Mouse (Mus musculus) embryonic facial prominence, embryonic 11.5 days (tissue): Measurements from ENCODE around the gene Ctrc. TPM values are rescaled to one million over a fixed set of nuclear protein-coding genes. Genes with fewer than 3 reads are reported as not detected.

ENCODE experiments used
- ATAC-seq: fragments of 200-750 bp; cut with Nextera tagmentation; replicated peaks from 2 replicates; pipeline ENCODE4 v1.8.0; 2017; ENCODE audit warnings: low read depth; ENCODE audit not compliant: insufficient number of reproducible peaks, low FRiP score, low TSS enrichment
- DNase-seq: peaks from one replicate; pipeline ENCODE4 v3.0.0-alpha.2; 2015; ENCODE audit warnings: low spot score
- H3K27ac ChIP-seq: fragments of 300-500 bp; sonication (generic); replicated peaks from 2 replicates; pipeline ENCODE4 v1.5.1; 2014; ENCODE audit warnings: mild to moderate bottlenecking, low read depth, low read length, control low read depth
- H3K27me3 ChIP-seq: fragments of 300-500 bp; sonication (generic); 2 replicates; pipeline ENCODE4 v1.6.1; 2014; ENCODE audit warnings: mild to moderate bottlenecking, low read length, moderate library complexity, mixed read lengths; ENCODE audit not compliant: control insufficient read depth, insufficient read depth
- H3K36me3 ChIP-seq: fragments of 300-500 bp; sonication (generic); replicated peaks from 2 replicates; pipeline ENCODE4 v1.6.1; 2014; ENCODE audit warnings: low read depth, mild to moderate bottlenecking, low read length, moderate library complexity, mixed read lengths; ENCODE audit not compliant: control insufficient read depth, insufficient read depth
- H3K4me1 ChIP-seq: fragments of 300-500 bp; sonication (generic); 2 replicates; pipeline ENCODE4 v1.6.1; 2014; ENCODE audit warnings: low read length, mixed read lengths; ENCODE audit not compliant: control insufficient read depth, insufficient read depth
- H3K4me2 ChIP-seq: fragments of 300-500 bp; sonication (generic); 2 replicates; pipeline ENCODE4 v1.6.1; 2014; ENCODE audit warnings: low read depth, mild to moderate bottlenecking, control low read depth, low read length, moderate library complexity
- H3K4me3 ChIP-seq: fragments of 300-500 bp; sonication (generic); 2 replicates; pipeline ENCODE4 v1.5.1; 2014; ENCODE audit warnings: low read depth, low read length, control low read depth
- H3K9ac ChIP-seq: fragments of 300-500 bp; sonication (generic); replicated peaks from 2 replicates; pipeline ENCODE4 v1.6.1; 2014; ENCODE audit warnings: mild to moderate bottlenecking, control low read depth, low read length
- H3K9me3 ChIP-seq: fragments of 300-500 bp; sonication (generic); replicated peaks from 2 replicates; pipeline ENCODE4 v1.6.1; 2016; ENCODE audit warnings: mild to moderate bottlenecking, low read length, inconsistent platforms, mixed read lengths; ENCODE audit not compliant: control insufficient read depth
- WGBS: fragments of 180-500 bp; shearing (Covaris S2); extraction: QIAGEN DNeasy Blood & Tissue Kit; methylation state at CpG from one replicate; pipeline ENCODE4 v1.1.7; 2014; 5-methylcytosine and 5-hydroxymethylcytosine counted together
- polyA plus RNA-seq: library from polyadenylated mRNA; unstranded; fragments of >200 nt; fragmentation: Nextera tagmentation; extraction: Ambion mirVana; gene quantifications from 2 replicates; pipeline ENCODE4 v1.2.1, GENCODE M21; 2014

The Ctrc gene
- polyA plus RNA-seq, 1 experiment from 2014 or later = not detected

DNA sequence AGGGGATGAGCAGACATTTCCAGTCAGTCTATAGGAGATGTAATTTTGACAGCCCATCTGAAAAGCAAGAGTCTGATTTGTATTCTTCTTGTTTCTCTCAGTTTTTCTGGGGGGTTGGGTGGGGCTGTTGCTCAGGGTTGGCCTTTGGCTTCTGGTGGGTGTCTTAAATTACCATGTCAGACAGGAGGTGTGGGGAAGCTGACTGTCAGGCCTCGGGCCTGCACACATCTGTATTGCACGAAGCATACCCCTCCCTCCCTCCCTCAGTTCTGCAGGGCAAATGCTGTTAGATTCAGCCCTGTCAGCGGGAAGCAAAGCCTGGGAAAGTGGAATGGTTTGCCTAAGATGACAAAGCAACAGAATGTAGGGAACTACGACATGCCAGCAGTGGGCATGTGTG is 49.2 kb downstream of the Ctrc start:
- ATAC-seq (no peak), DNase-seq (no peak)
- WGBS = 88% methylated on average over 4 of the region's 4 CpGs
- no peaks in the 10 kb centered on the region for H3K4me1 ChIP-seq
- no peak overlapping the region for H3K27ac ChIP-seq
- no peaks in the 10 kb centered on the region for H3K36me3 ChIP-seq
- H3K4me3 ChIP-seq = no peak overlapping the region
- H3K9me3 ChIP-seq = no peaks in the 10 kb centered on the region
- no peaks in the 10 kb centered on the region for H3K27me3 ChIP-seq
- H3K9ac ChIP-seq = no peak overlapping the region
- H3K4me2 ChIP-seq = no peak overlapping the region

DNA sequence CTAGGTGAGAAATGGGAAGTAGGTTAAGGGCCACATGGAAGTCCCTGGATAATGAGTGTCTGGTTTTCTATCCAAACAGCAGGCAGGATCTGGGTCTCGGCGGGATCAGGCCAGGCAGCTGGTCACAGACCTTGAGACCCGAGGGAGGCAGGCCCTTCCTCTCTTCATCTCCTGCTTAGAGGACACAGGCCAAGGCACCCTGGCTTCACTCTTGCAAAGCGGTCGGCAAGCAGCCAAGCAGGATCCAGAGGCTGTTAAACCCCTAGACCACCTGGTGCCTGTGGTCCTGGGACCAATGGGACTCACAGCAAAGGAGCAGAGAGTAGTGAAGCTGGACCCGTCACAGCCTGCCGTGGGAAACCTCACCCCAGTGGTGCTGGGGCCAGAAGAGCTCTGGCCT is 49.8 kb downstream of the Ctrc start:
- Histone ChIP-seq H3K4me1 (no peaks in the 10 kb centered on the region), H3K27ac (no peak overlapping the region), H3K4me2 (no peak overlapping the region), H3K4me3 (no peak overlapping the region), H3K9me3 (no peaks in the 10 kb centered on the region), H3K27me3 (no peaks in the 10 kb centered on the region), H3K9ac (no peak overlapping the region), H3K36me3 (no peaks in the 10 kb centered on the region)
- no peak for ATAC-seq
- 88% methylated on average over 7 of the region's 7 CpGs for WGBS
- no peak for DNase-seq

DNA sequence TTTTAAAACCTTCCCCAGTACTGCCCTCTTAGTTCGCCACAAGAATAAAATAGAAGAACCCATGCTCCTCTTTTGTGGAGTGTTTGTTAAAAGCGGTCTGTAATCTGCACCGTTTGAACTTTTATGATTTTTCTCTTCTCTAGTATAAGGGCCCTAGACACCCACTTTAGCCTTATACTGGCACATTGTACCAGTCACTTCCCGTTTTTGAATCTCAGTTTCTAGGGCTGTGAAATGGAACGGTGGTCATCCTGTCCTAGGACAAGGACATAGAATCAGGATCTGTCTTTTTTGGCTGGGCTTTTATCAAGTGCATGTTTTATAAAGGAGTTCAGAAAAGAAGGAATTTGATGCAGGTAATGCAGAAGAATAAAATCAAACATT is 52.0 kb downstream of the Ctrc start:
- peak overlapping the region; percentile 74 for H3K27ac ChIP-seq
- H3K9ac ChIP-seq = peak overlapping the region; percentile 61; the same call in 1 of the 2 replicates
- peak overlapping the region; percentile 32 for H3K4me2 ChIP-seq
- 14% methylated on average over 5 of the region's 5 CpGs for WGBS
- no peak for ATAC-seq
- peaks cover 4% of the 10 kb centered on the region; the same call in 1 of the 2 replicates for H3K4me1 ChIP-seq
- no peaks in the 10 kb centered on the region for H3K36me3 ChIP-seq
- peak overlapping the region; percentile 60 for H3K4me3 ChIP-seq
- H3K9me3 ChIP-seq = no peaks in the 10 kb centered on the region
- no peaks in the 10 kb centered on the region for H3K27me3 ChIP-seq
- DNase-seq = no peak

- no peaks in the 10 kb centered on the region for H3K27me3 ChIP-seq
- H3K4me3 ChIP-seq = peak within 1 kb of the TSS; percentile 60
- H3K27ac ChIP-seq = peak within 1 kb of the TSS; percentile 74
- WGBS = under 1% methylated on average over 64 of the region's 80 CpGs
- no peaks in the 10 kb centered on the region for H3K9me3 ChIP-seq
- peaks cover 4% of the 10 kb centered on the region; the same call in 1 of the 2 replicates for H3K4me1 ChIP-seq
- ATAC-seq (peak; percentile 78), DNase-seq (peak; percentile 97)
- H3K9ac ChIP-seq = peak within 1 kb of the TSS; percentile 61
- H3K4me2 ChIP-seq = peak within 1 kb of the TSS; percentile 32
- no peaks in the 10 kb centered on the region for H3K36me3 ChIP-seq
Measured at GRCm38 (mm10) chr4:141793282-141794151, 52.6 kb downstream of the Ctrc start, which contains the start of gene Casp9. Casp9 (plus strand) TSS chr4:141793612.

DNA sequence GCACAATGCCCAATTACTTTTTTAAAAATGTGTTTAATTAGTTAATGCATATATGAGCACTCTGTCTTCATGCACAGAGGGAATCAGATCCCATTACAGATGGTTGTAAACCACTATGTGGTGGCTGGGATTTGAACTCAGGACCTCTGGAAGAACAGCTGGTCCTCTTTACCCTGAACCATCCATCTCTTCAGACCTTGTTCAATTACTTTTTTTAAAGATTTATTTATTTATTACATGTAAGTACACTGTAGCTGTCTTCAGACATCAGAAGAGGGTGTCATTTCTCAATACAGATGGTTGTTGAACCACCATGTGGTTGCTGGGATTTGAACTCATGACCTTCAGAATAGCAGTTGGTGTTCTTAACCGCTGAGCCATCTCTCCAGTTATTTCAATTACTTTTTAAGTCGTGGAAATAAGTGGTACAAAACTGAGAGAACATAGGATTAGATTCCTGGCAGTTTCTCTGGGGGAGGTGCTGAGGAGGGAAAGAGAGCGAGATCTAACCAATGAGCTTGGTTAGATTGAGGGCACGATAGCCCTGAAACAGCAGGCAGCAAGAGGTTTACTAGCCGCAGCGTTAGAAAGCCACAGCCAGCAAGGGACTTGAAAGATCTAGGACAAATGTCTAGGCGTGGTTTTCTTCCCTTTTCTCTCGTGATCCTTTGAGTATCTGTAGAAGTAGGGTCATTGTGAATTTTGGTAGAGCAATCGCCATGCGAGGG is 53.4 kb downstream of the Ctrc start:
- DNase-seq (no peak), ATAC-seq (no peak)
- H3K27ac ChIP-seq = peak overlapping the region; percentile 74
- peaks cover 4% of the 10 kb centered on the region; the same call in 1 of the 2 replicates for H3K4me1 ChIP-seq
- H3K9ac ChIP-seq = peak overlapping the region; percentile 4
- peak overlapping the region; percentile 32 for H3K4me2 ChIP-seq
- no peaks in the 10 kb centered on the region for H3K9me3 ChIP-seq
- no peaks in the 10 kb centered on the region for H3K27me3 ChIP-seq
- WGBS = 13% methylated on average over 10 of the region's 10 CpGs
- peak overlapping the region; percentile 60 for H3K4me3 ChIP-seq
- H3K36me3 ChIP-seq = no peaks in the 10 kb centered on the region

DNA sequence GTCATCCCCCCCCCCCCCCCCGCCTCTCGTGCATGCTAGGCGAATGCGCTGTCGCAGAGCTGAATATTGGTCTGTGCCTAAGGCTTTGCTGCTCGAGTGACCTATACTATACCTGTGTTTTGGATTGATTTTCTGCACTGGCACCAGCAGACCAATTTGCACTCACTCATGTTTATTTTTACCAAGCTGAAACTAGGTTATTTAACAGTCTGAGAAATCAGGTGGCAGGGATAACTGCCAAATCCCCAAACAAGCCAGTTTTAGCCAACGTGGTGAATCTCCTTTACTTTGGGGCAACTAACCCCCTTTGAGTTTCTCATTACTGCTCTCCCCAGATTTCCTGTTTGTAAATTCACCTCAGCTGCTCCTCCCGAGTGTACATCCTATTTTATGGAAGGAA is 54.2 kb downstream of the Ctrc start:
- no peak for DNase-seq
- Histone ChIP-seq H3K4me2 (no peak overlapping the region), H3K9ac (no peak overlapping the region), H3K36me3 (no peaks in the 10 kb centered on the region), H3K9me3 (no peaks in the 10 kb centered on the region), H3K27me3 (no peaks in the 10 kb centered on the region), H3K27ac (no peak overlapping the region), H3K4me1 (peaks cover 4% of the 10 kb centered on the region; the same call in 1 of the 2 replicates), H3K4me3 (no peak overlapping the region)
- ATAC-seq = no peak
- 87% methylated on average over 8 of the region's 8 CpGs for WGBS

GRCm38 (mm10) chr4:141791486-141791885 is 54.7 kb downstream of the Ctrc start:
- no peak overlapping the region for H3K4me3 ChIP-seq
- no peak overlapping the region for H3K27ac ChIP-seq
- peaks cover 4% of the 10 kb centered on the region; the same call in 1 of the 2 replicates for H3K4me1 ChIP-seq
- ATAC-seq = no peak
- WGBS = 92% methylated on average over 7 of the region's 7 CpGs
- no peaks in the 10 kb centered on the region for H3K9me3 ChIP-seq
- H3K4me2 ChIP-seq = no peak overlapping the region
- H3K27me3 ChIP-seq = no peaks in the 10 kb centered on the region
- H3K36me3 ChIP-seq = no peaks in the 10 kb centered on the region
- no peak overlapping the region for H3K9ac ChIP-seq
- no peak for DNase-seq
